Mouse (Mus musculus): ENCODE data around the gene Rpl29. TPM values are rescaled to one million over a fixed set of nuclear protein-coding genes. Genes with fewer than 3 reads are reported as not detected.

Rpl29 gene
- polyA plus RNA-seq, 1 experiment from 2014 or later = 845 TPM

GRCm38 (mm10) chr9:106405275-106405674 lies 24.0 kb upstream of the Rpl29 start:
- Histone ChIP-seq H3K4me3 (no peak overlapping the region), H3K4me1 (peaks cover 13% of the 10 kb centered on the region), H3K36me3 (ENCODE audit: poor library complexity, severe bottlenecking) (no peaks in the 10 kb centered on the region), H3K4me2 (no peak overlapping the region), H3K27me3 (no peaks in the 10 kb centered on the region), H3K9ac (no peak overlapping the region), H3K27ac (no peak overlapping the region), H3K9me3 (replicated peaks) (no peaks in the 10 kb centered on the region)
- ATAC-seq = no peak
- WGBS = 41% methylated on average over 6 of the region's 6 CpGs

GRCm38 (mm10) chr9:106406443-106407078 lies 22.7 kb upstream of the Rpl29 start:
- H3K4me1 ChIP-seq = peaks cover 18% of the 10 kb centered on the region
- H3K4me2 ChIP-seq = no peak overlapping the region
- ATAC-seq = no peak
- H3K9me3 ChIP-seq (replicated peaks) = no peaks in the 10 kb centered on the region
- H3K4me3 ChIP-seq = no peak overlapping the region
- H3K36me3 ChIP-seq (ENCODE audit: poor library complexity, severe bottlenecking) = no peaks in the 10 kb centered on the region
- H3K9ac ChIP-seq = no peak overlapping the region
- H3K27me3 ChIP-seq = no peaks in the 10 kb centered on the region
- no peak overlapping the region for H3K27ac ChIP-seq
- WGBS = 58% methylated on average over 8 of the region's 8 CpGs

- Histone ChIP-seq H3K4me3 (no peak overlapping the region), H3K27me3 (no peaks in the 10 kb centered on the region), H3K9ac (no peak overlapping the region), H3K4me2 (no peak overlapping the region), H3K4me1 (peaks cover 18% of the 10 kb centered on the region), H3K27ac (no peak overlapping the region), H3K36me3 (ENCODE audit: poor library complexity, severe bottlenecking) (no peaks in the 10 kb centered on the region), H3K9me3 (replicated peaks) (no peaks in the 10 kb centered on the region)
- no peak for ATAC-seq
- 96% methylated on average over 4 of the region's 4 CpGs for WGBS
Observed at GRCm38 (mm10) chr9:106409096-106409495, 20.2 kb upstream of the Rpl29 start.

- Histone ChIP-seq H3K27me3 (no peaks in the 10 kb centered on the region), H3K4me3 (no peak overlapping the region), H3K4me2 (no peak overlapping the region), H3K36me3 (ENCODE audit: poor library complexity, severe bottlenecking) (no peaks in the 10 kb centered on the region), H3K4me1 (peaks cover 18% of the 10 kb centered on the region), H3K27ac (no peak overlapping the region), H3K9me3 (replicated peaks) (no peaks in the 10 kb centered on the region), H3K9ac (no peak overlapping the region)
- WGBS = 24% methylated on average over 2 of the region's 2 CpGs
- ATAC-seq = no peak; the same call in 1 of the 2 replicates
Observed at GRCm38 (mm10) chr9:106410086-106410650, 19.1 kb upstream of the Rpl29 start.

GRCm38 (mm10) chr9:106411091-106411594 lies 18.1 kb upstream of the Rpl29 start:
- 80% methylated on average over 9 of the region's 9 CpGs for WGBS
- ATAC-seq = no peak
- H3K36me3 ChIP-seq (ENCODE audit: poor library complexity, severe bottlenecking) = no peaks in the 10 kb centered on the region

GRCm38 (mm10) chr9:106411729-106412128 lies 17.5 kb upstream of the Rpl29 start:
- 83% methylated on average over 6 of the region's 6 CpGs for WGBS
- Histone ChIP-seq H3K9ac (no peak overlapping the region), H3K4me1 (peaks cover 11% of the 10 kb centered on the region), H3K36me3 (ENCODE audit: poor library complexity, severe bottlenecking) (no peaks in the 10 kb centered on the region), H3K4me2 (no peak overlapping the region), H3K27me3 (no peaks in the 10 kb centered on the region), H3K27ac (no peak overlapping the region), H3K9me3 (replicated peaks) (no peaks in the 10 kb centered on the region), H3K4me3 (no peak overlapping the region)
- no peak for ATAC-seq

More at GRCm38 (mm10) chr9:106411091-106411594, 18.1 kb upstream of the Rpl29 start:
- Histone ChIP-seq H3K27ac (no peak overlapping the region), H3K4me2 (no peak overlapping the region), H3K4me1 (peaks cover 16% of the 10 kb centered on the region), H3K4me3 (no peak overlapping the region), H3K27me3 (no peaks in the 10 kb centered on the region), H3K9me3 (replicated peaks) (no peaks in the 10 kb centered on the region), H3K9ac (no peak overlapping the region)

- Histone ChIP-seq H3K4me3 (no peak overlapping the region), H3K9ac (no peak overlapping the region), H3K36me3 (ENCODE audit: poor library complexity, severe bottlenecking) (no peaks in the 10 kb centered on the region), H3K4me2 (no peak overlapping the region), H3K27me3 (no peaks in the 10 kb centered on the region), H3K27ac (no peak overlapping the region), H3K9me3 (replicated peaks) (no peaks in the 10 kb centered on the region), H3K4me1 (peaks cover 13% of the 10 kb centered on the region)
- WGBS = 72% methylated on average over 3 of the region's 3 CpGs
- ATAC-seq = no peak
Observed at GRCm38 (mm10) chr9:106412210-106412609, 17.0 kb upstream of the Rpl29 start.

- H3K4me2 ChIP-seq = no peak overlapping the region
- no peak overlapping the region for H3K9ac ChIP-seq
- H3K36me3 ChIP-seq (ENCODE audit: poor library complexity, severe bottlenecking) = no peaks in the 10 kb centered on the region
- no peaks in the 10 kb centered on the region for H3K27me3 ChIP-seq
- no peak overlapping the region for H3K4me3 ChIP-seq
- H3K9me3 ChIP-seq (replicated peaks) = no peaks in the 10 kb centered on the region
- ATAC-seq = no peak
- H3K4me1 ChIP-seq = peaks cover 27% of the 10 kb centered on the region
- H3K27ac ChIP-seq = no peak overlapping the region
- 85% methylated on average over 5 of the region's 5 CpGs for WGBS
Observed at GRCm38 (mm10) chr9:106413606-106414005, 15.6 kb upstream of the Rpl29 start.

- Histone ChIP-seq H3K4me3 (no peak overlapping the region), H3K4me2 (no peak overlapping the region), H3K9ac (no peak overlapping the region), H3K27me3 (0 out of 2 replicates have a peak, but pooled peaks cover 4% of the 10 kb centered on the region), H3K27ac (no peak overlapping the region), H3K4me1 (peaks cover 36% of the 10 kb centered on the region), H3K36me3 (ENCODE audit: poor library complexity, severe bottlenecking) (no peaks in the 10 kb centered on the region), H3K9me3 (replicated peaks) (no peaks in the 10 kb centered on the region)
- WGBS = 88% methylated on average over 6 of the region's 6 CpGs
- ATAC-seq = no peak
Observed at GRCm38 (mm10) chr9:106416826-106417225, 12.4 kb upstream of the Rpl29 start.

GRCm38 (mm10) chr9:106417841-106418625 lies 11.2 kb upstream of the Rpl29 start:
- peak overlapping the region; percentile 57 for H3K4me2 ChIP-seq
- H3K27ac ChIP-seq = peak overlapping the region; percentile 40
- H3K9me3 ChIP-seq (replicated peaks) = no peaks in the 10 kb centered on the region
- H3K27me3 ChIP-seq = 0 out of 2 replicates have a peak, but pooled peaks cover 4% of the 10 kb centered on the region
- H3K9ac ChIP-seq = peak overlapping the region; percentile 51
- H3K4me3 ChIP-seq = peak overlapping the region; percentile 21
- no peaks in the 10 kb centered on the region for H3K36me3 ChIP-seq (ENCODE audit: poor library complexity, severe bottlenecking)
- ATAC-seq = peak; percentile 80
- 13% methylated on average over 29 of the region's 29 CpGs for WGBS
- peaks cover 36% of the 10 kb centered on the region for H3K4me1 ChIP-seq

- Histone ChIP-seq H3K36me3 (ENCODE audit: poor library complexity, severe bottlenecking) (no peaks in the 10 kb centered on the region), H3K27me3 (0 out of 2 replicates have a peak, but pooled peaks cover 4% of the 10 kb centered on the region), H3K4me3 (no peak overlapping the region), H3K9me3 (replicated peaks) (no peaks in the 10 kb centered on the region), H3K4me2 (peak overlapping the region; percentile 39), H3K9ac (peak overlapping the region; percentile 54), H3K4me1 (peaks cover 36% of the 10 kb centered on the region), H3K27ac (no peak overlapping the region)
- ATAC-seq = no peak
- 3% methylated on average over 2 of the region's 2 CpGs for WGBS
Observed at GRCm38 (mm10) chr9:106420608-106421007, 8.6 kb upstream of the Rpl29 start.

All from forebrain, embryonic 13.5 days (tissue).